Mouse (Mus musculus): Measurements from ENCODE around the gene Cyb5d1.

Gene Cyb5d1

DNA sequence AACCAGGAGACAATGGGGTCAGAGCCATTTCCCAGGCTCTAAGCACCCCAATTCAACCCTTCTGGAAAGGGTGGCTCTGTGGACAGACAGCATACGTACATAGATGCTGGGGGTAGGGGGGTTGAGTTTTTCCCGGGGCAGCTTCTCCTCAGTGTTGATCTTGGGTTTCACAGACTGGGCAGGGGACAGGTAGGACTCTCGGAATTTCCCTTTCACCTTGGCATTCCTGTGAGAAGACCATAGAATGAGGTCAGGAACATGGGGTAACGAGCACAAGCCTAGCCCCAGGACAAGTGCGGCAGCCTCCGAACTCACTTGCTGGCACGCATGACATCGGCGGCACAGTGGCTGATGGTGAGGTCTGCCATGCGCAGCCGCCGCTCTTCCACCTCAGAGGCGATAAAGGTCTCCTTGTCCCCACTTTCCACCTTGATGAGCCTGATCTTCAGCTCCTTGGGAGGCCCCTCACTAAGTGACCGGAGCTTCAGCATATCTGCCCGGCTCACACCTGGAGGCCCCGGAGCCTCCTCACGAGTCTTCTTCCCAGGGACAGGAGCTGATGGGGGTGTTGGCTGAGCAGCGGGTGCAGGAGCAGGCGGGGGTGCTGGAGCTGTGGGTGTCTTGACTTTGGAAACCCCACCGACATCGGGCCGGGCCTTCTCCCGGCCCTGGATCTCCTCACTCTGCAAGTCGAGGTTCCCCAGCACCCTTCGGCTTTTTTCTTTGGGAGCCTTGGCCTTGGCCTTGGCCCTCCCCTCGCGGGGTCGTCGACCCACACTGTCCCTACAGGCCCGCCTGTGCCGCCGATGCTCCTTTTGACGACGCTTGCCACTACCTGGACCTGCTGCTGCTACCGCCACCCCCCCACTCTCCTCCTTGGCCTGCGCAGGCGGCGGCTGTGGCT, 8.5 kb upstream of the Cyb5d1 start:
- peak; percentile 93 for DNase-seq

DNA sequence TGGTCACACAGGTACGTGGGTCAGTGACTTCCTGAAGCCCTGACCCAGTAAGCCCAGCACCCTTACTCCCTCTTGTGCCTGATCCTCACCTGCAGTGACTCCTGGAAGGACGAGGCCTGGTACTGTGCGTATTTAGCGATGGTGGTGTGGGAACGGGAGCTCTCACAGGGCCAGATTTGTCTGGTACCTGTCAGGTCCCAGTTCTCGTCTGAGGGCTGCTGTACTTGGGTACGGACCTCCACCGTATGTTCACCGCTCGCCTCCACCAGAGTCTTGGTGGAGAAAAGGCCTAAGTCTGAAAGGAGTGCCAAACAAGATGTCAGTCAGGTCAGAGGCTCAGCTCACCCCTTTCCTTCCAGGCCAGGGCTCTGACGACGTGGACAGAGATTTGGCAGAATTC, 6.6 kb upstream of the Cyb5d1 start:
- peak; percentile 93 for DNase-seq

DNA sequence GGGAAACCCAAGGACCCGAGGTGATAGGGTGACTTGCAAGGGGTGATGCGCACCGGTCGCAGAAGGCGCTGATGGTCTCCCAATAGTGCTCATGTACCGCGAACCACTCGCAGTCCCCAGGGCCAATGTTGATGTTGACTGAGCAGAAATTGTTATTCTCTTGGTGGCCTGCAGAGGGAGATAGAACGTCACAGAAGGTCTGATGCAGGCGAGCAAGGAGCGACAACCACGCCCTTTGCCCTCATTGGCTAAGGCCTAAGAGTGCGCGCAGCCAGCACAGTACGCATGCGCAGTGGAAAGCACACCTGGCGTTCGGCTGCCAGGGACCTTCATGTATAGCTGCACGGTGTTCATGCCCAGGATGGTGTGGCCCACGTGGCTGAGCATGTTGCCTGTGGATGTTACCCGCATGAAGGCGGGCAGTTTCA, 5.8 kb upstream of the Cyb5d1 start:
- DNase-seq: peak; percentile 99

DNA sequence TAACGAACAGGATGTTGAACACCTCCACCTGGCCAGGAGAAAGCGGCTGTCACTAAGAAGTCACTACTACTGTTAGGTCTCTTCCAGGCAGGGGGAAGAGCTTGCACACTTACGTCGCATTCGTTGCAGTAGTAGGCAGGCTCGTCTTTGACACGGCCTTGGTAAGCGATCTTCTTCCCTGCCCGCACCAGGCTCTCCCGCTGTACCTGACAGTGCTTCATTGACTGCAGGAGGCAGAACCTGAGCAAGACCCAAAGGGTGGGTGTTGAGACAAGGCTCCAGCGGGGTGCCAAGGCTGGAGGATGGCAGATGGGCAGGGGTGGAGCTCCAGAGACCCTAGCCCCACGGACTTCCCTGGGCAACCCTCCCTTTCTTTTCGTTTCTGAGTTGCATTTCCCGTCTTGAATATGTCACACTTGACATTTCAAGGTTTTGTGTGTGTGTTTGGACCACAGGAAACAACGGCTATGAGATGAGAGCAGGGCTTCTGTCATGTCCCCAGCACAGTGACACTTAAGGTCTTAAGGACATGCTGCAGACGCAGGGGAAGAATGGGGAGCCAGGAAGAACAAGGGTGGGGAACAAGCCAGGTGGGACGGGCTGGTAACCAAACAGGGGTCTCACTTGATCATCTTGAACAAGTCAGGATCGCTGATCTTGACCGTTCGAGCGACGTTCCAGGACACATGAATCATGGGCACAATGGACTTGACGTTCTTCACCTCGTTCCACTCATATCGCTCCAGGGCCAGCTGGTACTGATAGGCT, 4.8 kb upstream of the Cyb5d1 start:
- DNase-seq: peak; percentile 94

DNA sequence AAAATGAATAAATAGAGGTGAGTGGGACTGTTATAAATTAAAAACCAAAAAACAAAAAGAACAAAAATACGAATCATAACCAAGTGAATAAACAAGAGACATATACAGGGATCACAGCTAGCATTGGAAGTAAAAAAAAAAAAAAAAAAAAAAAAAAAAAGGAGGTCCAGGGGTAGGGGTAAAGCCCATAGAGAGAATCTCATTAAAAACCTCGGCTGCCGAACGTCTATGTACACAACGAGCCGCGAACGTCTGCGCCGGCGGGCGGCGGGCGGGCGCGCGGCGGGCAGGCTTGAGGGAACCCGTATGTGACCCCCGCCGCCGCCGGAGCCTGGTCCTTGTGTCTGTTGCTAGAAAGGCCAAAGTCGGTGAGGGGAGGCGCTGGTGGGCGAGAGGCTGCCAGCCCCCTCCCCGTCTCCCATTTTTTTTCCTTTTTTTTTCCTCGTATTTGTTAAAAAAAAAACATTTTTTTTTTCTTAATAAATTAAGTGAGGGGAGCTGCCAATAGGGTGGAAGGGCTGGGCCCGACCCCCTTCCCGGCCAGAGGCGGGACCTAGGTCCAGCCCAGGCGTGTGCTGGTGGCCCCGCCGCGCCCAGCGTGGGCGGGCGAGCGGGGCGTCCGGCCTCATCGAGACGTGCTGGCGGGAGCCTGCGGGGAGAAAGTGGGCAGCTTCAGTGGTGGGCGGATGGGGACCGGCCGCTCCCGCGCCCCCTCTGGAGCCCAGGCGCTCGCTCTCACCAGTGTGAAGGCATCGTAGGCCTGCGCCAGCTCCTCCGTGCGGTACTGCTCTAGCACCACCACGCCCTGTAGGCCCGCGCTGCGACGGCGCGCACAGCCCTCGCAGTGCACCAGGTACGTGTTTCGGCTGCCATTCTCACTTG, 4.0 kb upstream of the Cyb5d1 start:
- peak; percentile 95 for DNase-seq

DNA sequence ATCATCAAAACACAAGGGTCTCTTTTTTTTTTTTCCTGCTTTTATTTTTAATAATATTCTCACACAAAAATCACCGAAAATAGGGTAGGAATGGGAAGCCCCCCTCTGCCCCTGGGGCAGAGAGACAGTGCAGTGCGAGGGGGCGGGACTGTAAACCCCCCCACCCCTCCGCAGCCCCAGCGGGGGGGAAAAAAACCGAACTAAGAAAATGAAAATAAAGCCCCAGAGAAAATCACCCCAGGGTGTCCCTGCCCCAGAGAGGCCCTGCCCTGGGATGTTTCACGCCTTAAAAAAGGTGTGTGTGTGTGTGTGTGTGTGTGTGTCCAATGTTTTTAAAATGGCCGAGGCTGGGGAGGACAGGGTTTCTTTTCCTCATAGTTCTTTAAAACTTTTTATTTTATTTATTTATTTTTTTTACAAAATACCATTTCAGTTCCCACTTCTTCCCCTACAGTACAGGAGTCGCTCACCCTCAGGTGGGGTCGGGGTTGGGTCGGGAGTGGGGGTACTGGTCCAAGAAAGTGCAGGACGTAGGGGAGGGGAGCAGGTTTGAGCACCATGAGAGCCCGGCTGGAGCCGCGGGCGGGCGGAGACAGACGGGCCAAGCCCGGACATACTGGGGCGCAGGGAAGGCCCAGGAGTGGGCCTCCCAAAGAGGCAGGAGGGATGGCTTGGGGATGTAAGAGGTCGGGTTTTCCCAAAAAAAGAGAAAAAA, 3.2 kb upstream of the Cyb5d1 start:
- peak; percentile 95 for DNase-seq

DNA sequence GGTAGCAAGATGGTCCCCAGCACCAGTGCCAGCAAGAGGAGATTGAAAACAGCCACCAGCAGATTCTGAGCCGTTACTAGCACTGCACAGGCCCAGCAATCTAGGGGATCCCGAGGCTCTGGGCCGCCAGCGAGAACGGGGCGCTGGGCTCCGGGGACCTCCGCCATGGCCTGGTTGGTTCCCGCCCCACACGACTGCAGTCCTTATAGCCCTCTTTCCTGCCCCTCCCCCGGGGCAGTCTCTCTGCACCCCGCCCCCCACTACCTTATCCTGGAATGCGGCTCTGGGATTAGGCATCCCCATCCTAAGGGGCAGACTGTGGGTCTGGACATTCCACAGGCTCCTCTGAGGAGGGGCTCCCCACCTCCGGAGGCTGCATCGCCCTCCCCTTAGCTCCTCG, 2.6 kb upstream of the Cyb5d1 start, which contains the start of gene Tmem88:
Tmem88 (minus strand) TSS at position 176 of the 400 bp plus-strand sequence.
- DNase-seq: peak; percentile 99

DNA sequence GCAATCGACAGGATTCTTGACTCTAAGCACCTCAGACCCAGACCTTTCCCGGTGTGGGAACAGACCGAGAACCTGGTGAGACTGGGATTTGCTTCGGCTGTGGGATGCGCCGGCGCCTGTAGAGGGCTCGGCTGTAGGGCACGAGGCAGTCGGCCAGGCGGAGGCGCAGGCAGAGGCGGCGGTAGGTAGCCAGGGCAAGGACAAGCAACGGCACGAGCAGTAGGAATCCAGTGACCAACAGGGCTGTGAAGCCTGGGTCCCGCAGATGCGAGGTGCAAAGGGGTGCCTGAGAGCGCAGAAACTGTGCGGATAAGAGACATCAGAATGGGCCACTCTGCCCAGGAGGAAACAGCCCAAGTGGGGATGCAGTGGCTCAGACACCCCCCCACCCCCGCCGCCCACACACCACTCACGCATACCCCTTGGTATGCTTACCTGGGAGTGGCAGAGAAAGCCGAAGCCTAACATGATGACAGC, 2.2 kb upstream of the Cyb5d1 start:
- DNase-seq: peak; percentile 94

DNA sequence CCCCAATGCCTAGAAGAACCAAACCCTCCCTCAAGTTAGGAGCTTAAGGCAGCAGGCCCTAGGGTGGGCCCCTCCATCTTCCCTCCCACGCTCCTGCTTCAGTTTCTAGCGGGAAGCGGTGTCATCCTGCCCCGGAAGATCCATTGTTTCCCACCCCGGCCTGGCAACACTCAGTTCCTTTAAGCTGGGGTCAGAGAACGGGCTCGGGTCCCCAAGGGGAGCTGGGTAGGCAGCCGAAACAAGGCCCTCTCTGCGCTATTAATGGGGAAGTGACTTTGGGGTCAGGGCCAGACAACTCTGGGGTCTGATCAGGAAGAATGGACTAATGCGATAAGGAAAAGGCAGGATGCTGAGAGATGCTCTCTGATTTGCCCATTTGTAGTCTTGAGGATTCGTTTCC, 1.3 kb upstream of the Cyb5d1 start:
- peak; percentile 99 for DNase-seq

DNA sequence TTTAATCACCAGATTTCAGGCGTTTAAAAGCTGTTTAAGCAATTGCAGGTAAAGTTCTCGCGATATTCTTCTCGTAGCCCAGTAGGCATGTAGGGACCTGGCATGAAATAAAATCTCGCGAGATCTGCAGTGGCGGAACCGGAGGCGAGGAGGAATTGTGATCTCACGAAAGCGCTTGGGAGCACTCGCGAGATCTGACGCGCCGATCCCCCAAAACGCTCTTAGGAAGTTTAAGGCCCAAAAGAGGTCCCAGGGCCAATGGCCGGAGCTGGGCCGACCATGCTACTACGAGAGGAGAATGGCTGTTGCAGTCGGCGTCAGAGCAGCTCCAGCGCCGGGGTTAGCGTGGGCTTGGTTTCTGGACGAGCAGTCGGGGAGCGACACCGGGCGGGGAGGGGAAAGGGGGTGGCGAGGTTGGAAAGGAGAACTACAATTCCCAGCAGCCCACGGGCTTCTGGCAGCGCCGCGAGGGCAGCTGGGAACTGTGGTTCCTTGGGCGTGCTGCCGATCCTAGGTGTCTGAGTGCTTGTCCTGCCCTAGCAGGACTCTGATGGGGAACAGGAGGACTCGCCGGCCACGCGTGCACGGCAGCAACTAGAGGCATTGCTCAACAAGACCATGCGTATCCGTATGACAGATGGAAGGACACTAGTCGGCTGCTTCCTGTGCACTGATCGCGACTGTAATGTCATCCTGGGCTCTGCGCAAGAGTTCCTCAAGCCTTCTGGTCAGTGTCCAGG, 373 bp upstream of the Cyb5d1 start:
- DNase-seq: peak; percentile 100

DNA sequence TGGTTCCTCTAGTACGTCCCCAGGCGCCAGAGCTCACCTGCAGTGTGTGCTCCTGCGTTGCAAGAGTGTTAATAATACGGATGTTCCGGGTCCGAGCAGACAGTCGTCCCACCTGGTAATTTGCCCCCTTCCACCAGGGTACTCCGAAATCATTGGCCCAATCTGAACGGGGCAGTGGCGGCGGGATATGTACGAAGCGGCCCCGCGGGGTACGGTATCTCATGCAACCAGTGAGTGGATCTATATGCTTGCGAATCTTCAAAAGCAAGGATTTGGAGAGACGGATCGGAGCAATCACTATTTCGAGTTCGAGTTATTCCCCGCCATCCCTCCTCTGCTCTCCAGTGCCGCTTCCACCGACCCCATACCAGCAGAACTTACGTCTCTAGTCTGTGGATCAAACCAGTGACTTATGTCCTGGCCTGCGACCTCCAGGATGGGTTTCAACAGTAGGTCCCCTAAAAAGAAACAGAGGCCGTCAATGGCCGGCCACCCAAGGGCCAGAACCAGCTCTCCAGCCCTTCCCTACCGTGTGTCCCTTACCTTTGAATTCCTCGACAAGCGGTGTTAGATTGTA, 752 bp downstream of the Cyb5d1 start:
- peak; percentile 94 for DNase-seq

DNA sequence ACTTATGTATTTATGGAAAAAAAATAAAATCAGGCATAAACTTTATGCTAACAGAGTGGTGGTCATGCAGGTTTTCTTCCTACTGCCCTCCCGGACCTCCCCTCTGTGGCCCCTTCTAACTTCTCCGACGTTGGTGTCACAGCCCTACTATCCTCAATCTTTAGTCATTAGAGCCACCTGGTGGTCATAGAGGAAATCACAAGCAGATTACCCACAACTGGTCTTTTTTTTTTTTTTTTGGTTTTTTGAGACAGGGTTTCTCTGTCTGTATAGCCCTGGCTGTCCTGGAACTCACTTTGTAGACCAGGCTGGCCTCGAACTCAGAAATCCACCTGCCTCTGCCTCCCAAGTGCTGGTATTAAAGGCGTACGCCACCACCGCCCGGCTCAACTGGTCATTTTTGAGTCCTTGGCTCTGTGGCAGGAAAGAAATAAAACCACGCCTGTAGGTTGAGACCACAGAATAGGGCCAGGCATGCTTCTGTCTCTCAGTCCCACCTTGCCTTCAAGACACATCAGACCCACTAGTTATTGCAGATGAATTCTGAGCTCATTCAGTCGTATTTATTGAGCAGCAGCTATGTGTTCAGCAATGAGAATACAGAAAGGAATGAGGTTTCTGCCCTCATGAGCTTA, 4.9 kb downstream of the Cyb5d1 start:
- DNase-seq: peak; percentile 91

DNA sequence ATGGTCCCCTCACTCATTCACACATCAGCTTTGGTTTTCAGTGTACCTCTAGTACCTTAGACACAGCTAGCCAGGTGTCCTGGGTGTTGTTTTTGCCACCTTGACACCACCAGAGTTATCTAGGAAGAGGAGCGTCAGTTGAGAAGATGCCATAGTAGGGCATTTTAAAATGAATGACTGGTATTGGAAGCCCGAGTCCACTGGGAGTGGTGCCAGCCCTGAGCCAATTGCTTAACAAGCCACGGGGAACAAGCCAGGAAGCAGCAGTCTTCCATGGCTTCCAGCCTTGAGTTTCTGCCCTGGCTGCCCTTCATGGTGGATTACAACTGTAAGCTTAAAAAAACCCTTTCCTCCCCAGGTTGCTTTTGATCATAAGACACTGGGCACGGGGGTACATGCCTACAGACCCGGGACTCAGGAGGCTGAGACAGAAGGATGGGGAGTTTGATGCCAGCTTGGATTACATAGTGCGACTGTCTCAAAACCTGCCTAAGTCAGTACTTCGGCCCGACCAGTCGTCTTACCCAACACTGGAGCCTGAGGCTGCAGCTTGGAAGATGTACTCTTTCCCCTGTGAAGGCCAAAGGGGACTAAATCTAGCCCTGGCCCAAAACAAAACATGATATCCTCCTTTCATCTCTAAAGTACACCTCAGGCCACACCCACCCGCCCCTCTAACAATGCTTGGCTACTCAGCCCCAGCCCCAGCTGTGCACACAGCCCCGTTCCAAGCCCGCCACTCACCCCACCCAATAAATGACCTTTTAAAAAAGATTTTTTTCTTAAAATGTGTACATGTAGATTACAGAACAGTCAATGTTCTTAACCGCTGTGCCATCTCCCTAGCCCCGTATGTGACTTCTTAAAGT, 5.7 kb downstream of the Cyb5d1 start:
- peak; percentile 92 for DNase-seq

DNA sequence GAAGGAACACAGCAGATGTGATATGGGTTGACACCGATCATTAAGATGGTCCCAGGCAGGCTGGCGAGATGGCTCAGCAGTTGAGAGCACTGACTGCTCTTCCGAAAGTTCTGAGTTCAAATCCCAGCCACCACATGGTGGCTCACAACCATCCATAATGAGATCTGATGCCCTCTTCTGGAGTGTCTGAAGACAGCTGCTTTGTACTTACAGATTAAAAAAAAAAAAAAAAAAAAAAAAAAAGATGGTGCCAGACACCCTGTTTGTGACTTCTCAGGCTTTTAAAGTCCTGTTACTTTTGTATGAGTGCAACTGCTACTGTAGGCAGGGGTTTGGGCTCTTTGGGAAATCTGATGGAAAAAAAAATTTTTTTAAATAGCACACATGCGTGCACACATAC, 6.8 kb downstream of the Cyb5d1 start:
- DNase-seq: no peak

DNA sequence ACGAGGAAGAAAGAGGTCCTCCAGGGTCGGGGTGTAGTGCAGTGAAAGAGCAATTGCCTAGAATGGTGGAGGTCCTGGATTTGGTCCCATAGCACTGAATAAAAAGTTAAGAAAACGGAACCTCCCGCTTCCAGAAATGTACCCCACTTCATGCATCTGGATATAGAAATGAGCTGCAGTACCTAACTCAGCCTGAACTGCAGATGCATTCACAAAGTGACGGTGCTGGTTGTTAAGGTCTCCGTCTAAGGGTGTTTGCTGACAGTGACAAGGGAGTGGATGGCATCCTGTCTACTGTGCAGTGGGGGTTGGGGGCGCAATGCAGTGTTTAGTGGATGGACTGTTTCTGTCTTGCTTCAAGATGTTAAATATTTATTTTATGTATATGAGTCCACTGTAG, 8.7 kb downstream of the Cyb5d1 start:
- DNase-seq: no peak

DNA sequence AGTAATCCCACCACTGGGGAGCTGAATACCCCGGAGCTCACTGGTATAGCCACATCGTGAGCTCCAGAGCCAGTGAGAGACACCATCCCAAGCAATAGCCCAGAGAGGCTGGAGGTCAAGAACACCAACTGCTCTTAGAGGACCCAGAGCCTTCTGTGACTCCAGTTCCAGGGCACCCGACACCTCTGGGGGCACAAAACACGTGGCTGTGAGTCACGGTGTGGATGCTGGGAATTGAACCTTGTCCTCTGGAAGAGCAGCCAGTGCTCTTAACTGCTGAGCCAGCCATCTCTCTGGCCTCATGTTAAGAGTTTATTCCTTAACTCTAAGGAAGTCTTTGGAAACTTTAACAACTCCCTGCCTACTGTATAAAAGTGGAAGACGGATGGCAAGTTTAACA, 10.5 kb downstream of the Cyb5d1 start:
- DNase-seq: no peak

DNA sequence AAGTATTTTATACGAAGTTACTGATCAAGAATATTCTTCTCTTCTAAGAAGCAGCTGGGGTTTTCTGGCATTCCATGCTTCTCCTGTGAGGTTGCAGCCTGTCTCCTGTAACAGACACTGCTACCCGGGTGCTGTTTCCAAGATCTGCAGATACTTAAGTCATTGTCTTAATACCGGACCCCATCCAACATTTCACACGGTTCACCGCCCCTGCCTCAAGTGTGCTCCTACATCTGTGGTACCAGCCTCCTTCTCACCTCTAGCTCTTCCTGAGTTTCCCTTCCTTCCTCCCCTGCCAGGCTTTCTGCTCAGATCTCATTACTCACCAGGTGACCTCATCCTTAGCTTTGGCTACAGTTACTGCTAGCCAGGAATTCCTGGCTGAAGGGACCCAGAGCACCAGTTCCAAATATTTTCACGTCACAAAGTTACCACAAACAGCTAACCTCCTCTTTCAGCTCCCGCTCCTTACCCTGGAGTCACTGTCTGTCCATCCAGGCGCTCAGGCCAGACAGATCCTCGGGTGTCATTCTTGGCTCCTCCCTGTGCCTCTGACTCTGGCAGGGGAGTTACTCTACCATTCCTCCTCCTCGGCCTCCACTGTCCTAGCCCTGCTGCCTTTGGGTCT, 12.8 kb downstream of the Cyb5d1 start:
- DNase-seq: no peak

DNA sequence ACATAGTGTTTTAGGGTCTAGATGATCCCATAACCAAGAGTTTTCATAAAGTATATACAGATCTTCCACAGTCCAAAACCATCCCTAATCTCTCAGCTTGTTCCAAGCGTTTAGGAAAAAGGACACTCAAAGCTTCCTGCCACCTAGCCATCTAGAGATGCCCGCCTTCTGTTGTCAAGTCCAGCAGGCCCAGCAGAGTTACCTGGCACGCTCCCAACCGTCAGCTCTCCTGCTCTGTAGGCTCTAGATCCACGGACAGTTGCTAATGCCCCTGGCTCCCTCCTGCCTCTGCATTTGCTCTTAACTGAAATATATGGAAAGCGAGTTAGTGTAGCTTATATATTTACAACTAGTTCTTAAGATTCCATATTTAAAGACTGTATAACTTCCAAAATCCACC, 14.1 kb downstream of the Cyb5d1 start:
- no peak for DNase-seq

DNA sequence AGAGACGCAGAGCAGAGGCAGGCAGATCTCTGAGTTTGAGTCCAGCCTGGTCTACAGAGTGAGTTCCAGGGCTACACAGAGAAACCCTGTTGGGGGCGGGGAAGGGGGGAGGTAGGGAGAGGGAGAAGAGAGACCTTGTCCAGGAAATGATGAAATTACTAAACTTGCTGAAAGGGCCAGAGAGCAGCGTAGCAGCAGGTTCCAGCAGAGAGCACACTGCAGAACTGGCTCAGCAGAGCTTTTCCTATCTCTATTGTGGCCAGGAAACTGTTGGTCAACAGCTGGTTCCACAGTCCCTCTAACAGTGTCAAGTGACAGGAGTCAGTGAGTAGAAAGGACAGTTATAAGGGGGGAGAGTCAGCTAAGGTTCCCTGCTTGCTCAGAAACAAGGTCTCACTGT, 15.8 kb downstream of the Cyb5d1 start:
- no peak for DNase-seq

All from heart, adult 11 months (tissue).